Mouse (Mus musculus): ENCODE measurements around the gene Zim1. TPM values are rescaled to one million over a fixed set of nuclear protein-coding genes. Genes with fewer than 3 reads are reported as not detected.

Gene Zim1
- polyA plus RNA-seq (2017; shearing (Covaris generic)) = not detected

DNA sequence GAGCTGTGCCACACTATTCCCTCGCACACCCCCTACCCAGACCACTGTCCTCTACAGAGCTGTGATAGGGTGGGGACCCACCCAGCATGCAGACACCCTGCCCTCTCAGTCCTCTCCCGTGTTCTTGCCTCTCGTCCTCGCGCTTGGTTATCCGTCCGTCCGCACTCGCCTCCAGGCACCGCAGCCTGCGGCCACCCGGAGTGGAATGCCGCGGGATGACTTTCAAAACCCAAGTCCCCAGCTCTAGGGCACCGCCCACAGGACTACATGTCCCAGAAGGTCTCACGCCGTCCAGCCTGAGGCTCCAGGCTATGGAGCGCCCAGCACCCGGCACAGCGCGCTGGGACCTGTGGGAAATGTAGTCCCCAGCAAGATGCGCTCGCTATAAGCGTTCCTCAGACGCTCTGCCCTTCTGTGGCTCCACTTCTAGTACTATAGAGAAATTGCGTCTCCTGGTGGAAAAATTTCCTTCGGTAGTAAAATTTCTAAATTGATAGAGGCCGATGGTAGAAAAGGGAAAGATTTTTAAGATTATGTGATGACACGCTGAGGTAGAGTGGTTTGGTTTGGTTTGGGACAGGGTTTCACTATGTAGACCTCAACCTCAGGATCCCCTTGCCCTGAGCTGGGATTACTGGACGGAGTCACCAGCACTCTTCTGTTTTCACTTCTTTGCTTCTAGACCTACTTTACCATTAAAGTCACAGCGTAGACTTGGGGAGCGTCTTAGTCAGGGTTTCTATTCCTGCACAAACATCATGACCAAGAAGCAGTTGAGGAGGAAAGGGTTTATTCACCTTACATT is at the start of gene Zim1:
Zim1 (minus strand) TSS at position 210 of the 805 bp plus-strand sequence.

GRCm38 (mm10) chr7:6730241-6730640 is 34.0 kb upstream of the Zim1 start, which contains the start of the genes Peg3 and Usp29:
Gene Peg3, minus strand, starts transcription at chr7:6730431.
Gene Usp29, plus strand, starts transcription at chr7:6730578.

Other genes starting within 250 kb of the Zim1 start
- 0.09 TPM for gene Olfr1336, start 240.3 kb downstream of the Zim1 start, polyA plus RNA-seq (2017; shearing (Covaris generic))
- gene Olfr1346, start 229.3 kb downstream of the Zim1 start, polyA plus RNA-seq (2017; shearing (Covaris generic)) = not detected
- not detected for gene Olfr5, start 209.5 kb downstream of the Zim1 start, polyA plus RNA-seq (2017; shearing (Covaris generic))
- gene Olfr1347, start 196.7 kb downstream of the Zim1 start, polyA plus RNA-seq (2017; shearing (Covaris generic)) = not detected
- not detected for gene Olfr1348, start 187.7 kb downstream of the Zim1 start, polyA plus RNA-seq (2017; shearing (Covaris generic))
- gene Olfr1349, start 173.5 kb downstream of the Zim1 start, polyA plus RNA-seq (2017; shearing (Covaris generic)) = not detected
- gene Olfr1350, start 131.6 kb downstream of the Zim1 start, polyA plus RNA-seq (2017; shearing (Covaris generic)) = not detected
- gene Peg3, start 34.0 kb upstream of the Zim1 start, polyA plus RNA-seq (2017; shearing (Covaris generic)) = 0.10 TPM
- gene Usp29, start 34.1 kb upstream of the Zim1 start, polyA plus RNA-seq (2017; shearing (Covaris generic)) = 0.24 TPM

Measured in effector memory CD4-positive, alpha-beta T cell, adult 5 months (primary cell).